Mouse (Mus musculus) cerebellum, adult 9-10 months (tissue): Measurements from ENCODE around the gene 4930451I11Rik.

Experiments used
- DNase-seq: peaks from one replicate; pipeline ENCODE4 v3.0.0; 2022

The 4930451I11Rik gene

DNA sequence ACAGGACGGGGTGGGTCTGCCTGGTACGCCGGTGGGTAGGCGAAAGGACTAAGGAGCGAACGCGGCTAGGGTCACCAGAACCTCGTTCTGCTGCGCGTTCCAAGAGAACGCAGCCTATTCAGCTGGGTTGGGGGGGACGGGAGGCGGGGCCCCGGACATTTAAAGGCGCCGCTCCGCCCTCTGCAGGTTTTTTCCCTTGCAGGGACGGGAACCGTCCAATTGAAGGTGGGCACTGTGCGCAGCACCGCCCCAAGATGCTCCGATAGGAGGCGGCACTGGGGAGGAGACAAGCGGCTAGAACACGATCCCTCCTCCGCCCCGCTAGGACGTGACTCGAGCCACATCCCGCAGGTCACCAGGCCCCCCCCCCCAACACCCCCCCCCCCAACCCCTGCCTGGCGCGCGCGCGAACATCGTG lies 32.4 kb downstream of the 4930451I11Rik start:
- DNase-seq: peak; percentile 98

DNA sequence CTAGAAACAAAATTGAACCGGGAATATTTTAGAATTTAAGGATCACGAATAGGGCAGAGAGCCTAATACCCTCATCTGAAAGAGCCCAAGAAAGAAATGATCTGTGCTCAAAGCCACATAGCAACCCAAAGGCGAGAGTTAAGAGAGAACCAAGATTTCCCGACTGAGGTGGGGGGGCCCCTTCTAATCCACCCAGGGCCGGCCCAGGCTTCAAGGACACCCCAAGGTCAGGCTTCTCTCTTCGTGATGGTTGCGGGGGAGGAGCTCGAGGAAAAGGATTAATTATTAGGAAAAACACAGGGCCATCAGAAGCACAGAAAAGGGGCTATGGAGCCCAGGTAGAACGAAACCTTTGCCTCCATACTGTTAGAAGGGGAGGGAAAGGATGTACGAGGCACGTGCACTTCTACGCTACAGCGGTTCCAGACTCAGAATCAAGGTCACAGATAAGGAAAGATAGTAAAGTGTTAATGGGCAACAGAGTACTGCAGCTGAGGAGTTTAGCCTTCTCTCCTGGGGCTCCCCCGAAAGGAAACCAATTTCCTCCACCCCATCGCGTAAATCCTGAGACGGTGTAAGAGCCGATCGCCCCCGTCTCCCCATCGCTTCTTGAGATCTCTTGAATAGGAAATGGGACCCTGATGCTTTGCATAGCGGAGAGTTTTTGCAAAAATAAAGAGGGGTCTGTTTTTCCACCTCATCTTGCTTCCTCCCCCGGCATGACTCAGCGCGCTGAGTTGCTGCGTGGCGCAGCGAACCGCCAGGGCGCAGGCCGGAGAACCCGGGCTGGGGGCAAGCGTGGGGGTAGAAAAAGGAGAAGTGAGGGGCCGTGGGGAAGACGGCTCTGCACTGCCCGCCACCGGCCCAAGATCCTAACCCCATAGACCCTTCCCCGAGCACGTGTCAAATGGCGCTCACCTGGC lies 33.1 kb downstream of the 4930451I11Rik start:
- peak; percentile 73 for DNase-seq

DNA sequence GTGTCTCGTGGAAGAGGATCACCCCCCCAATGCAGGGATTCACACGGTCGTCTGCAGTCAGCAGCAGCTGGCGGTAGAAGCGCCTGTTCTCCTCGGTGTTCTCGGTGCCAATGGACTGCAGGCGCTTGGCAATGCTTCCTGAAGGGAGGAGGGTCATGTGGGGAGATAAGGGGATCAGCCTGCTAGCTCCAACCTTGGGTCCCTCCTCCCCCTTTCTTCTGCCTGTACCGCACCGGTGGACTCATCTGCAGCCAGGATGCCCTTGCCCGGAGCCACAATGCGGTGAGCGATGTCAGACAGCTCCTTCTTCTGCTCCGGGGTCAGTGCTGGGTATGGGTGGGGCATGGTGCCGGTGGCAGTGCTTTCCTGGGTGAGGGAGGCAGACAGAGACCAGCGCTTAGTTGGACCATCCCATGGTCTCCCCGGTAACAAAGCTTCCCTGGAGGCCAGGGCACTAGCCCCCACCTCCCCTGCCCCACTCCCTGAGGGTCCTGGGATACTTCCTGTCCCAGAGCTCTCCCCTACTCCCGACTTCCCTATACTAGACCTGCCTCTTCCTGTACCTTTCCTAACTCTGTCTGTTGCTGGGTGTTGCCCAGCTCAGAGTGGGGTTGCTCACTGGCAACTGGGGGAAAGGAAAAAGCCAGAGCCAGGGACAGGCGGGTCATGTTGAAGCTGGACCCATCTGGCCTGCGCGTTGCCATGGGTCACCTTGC lies 33.9 kb downstream of the 4930451I11Rik start, which contains the start of gene Fam57b:
Fam57b (plus strand) TSS at position 258 of the 716 bp plus-strand sequence.
- peak; percentile 77 for DNase-seq

DNA sequence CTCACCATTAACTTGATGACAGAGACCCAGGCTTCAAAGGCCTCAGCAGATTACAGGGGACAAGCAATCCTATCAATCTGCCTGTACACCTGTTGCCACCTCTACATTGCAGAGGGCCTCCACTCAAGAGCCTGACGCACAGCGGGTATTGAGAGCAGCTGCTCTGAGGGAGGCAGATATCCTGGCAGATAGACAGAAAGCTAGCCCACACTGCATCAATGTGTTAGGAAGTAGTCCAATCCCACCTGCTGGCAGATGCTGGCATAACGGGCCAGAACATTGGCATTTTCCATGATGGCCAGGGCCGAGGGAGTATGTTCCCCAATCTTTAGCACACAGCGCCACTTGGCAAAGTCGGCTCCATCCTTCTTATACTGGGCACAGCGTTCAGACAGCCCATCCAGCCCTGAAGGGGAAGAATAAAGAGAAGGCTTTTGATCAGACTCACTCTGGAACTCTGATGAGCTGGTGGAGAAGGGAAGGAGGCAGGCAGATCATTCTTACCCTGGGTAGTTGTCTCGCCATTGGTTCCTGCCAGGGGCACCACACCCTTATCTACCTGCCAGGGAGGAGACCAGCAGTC lies 35.0 kb downstream of the 4930451I11Rik start:
- peak; percentile 83 for DNase-seq

DNA sequence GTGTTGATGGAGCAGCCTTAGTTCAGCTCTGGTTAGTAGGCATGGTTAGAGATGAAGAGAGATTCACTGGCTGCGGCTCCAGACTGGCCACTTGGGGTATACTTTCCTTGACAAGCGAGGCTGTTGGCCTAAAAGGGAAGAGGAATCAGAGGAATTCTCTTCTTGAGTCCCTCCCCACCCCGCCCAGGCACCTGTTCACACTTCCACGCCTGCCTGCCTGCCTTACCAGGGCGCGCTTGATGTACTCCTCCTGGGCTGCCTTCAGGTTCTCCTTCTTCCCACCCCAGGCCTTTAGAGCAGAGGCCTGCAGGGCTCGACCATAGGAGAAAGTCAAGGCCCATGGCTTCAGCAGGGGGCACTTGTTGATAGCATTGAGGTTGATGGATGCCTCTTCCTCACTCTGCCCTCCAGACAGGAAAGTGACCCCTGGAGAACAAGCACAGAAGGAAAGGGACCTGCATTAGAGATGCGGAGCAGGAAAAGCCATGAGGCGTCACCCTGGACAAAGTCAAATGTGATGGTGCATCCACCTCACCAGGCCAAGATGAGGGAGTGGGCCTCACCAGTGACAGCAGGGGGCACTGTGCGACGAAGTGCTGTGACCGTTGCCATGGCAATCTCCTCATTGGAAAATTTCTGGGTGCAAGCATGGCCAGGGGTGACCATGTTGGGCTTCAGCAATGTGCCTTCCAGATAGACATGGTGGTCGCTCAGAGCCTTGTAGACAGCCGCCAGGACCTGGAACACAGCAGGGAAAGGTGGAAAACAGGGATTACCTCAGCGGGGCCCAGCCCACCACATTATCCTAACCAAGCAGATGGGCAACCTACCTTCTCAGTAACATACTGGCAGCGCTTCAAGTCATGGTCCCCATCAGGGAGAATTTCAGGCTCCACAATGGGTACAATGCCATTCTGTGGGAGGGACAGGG lies 35.8 kb downstream of the 4930451I11Rik start:
- DNase-seq: peak; percentile 66

DNA sequence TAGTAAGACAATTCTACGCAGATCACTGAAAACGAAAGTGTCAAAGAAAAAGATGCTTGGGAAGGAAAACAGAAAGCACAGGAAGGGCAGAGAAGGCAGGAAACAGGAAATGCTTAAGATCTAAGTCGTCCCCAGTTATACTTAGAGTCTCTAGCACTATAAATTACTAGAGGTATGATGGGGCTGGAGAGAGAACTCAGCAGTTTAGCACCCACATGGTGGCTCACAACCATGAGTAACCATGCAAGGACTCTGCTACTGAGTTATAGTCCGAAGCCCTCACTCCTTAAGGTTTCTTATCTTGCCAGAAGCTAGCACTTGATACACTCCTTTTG lies 37.2 kb downstream of the 4930451I11Rik start:
- no peak for DNase-seq

DNA sequence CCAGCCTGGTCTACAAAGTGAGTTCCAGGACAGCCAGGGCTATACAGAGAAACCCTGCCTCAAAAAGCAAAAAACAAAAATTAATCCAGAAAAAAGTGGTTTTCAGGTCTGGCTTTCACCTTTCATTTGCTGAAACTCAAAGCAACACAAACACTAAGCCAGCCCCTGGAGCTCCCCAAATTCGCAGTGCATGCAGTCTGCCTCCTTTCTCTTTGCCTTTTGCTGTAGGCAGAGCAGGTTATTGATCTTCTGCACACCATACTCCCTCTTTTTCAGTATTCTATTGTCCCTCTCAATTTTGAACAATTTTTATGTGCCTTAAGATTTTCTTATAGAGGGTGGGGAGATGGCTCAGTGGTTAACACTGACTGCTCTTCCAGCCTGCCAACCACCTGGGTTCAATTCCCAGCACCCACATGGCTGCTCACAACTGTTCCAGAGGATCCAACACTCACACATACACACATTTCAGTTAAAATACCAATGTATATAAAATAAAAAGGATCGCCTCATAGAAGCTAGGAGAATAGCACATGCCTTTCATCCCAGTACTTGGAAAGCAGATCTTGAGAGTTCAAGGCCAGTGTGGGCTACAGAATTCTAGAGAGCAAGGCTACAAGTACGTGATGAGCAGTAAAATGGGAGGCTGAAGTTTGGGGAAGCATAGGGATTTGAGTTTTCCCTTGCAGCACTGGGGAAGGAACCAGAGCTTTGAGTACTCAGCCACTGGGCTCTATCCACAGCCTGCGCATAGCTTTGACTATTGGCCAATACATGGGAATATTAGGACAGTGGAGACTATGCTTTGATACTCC lies 37.8 kb downstream of the 4930451I11Rik start:
- DNase-seq: no peak

DNA sequence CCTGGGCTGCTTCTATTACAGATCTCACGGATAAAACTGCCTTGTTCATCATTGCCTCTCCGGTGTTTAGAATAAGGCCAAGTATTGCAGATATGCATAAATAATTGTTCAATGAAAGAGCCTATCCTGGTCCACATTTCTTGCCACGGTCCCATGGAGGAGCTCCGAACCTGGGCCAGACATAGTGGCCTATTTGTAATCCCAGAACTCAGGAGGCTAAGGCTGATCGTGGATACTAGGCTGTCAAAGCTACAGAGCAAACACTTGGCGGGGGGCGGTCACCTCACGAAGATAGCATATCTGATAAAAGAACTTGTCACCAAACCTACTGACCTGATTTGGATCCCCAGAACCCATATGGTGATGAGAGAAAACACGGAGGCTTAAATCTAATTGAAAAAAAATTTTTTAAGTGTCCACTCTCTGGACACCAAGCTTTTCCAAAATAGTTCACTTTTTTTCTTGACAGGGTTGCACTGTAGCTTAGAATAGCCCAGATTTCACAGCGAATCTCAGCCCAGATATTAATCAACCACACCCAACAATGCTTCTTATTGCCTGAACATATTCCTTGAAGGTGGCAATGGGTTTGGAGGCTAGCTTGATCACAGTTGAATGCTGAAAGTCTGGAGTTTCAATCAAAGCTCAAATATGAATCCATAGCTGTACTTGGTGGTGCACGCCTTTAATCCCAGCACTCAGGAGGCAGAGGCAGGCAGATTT lies 38.6 kb downstream of the 4930451I11Rik start:
- DNase-seq: no peak

DNA sequence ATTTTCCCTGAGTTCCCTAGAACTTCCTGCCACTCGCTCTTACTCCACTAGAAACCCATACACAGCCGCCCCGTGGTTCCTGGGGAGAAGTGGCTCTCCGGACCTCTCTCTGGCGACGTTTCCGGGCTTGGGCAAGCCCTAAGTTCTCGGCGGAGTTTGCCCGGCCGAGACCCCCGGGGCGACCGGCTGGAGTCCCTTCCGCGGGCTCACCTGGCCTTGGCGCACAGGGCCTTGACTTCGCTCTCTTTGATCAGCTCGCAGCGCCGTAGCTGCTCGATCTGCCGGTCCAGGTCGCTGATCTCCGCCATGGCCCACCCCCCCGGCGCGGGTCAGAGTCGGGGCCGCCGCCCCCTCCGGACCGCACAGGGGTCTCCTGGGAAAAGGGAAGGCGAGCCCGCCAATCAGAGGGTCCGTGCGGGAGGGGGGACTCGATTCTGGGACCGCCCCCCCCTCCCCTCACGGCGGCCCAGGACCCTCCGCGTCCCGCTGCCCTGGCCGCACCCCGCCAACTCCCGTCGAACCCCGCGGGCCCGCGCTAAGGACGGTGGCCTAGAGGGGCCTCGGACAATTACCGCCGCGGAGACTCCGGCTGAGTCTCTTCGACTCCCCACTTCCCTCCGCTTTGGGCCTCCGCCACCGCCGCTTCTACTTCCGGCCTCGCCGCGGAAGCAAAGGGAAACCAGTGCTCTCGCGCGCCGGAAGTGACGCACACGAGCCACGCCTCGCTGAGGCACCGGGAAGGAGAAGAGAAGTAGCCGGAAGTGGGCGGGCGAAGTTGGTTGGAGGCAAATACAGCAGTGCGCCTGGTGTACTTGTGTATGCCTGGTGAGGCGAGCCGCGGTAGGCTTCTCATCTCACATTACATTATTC lies 39.4 kb downstream of the 4930451I11Rik start, which contains the start of gene Ppp4c:
Ppp4c (minus strand) TSS at position 646 of the 870 bp plus-strand sequence.
- peak; percentile 94 for DNase-seq

DNA sequence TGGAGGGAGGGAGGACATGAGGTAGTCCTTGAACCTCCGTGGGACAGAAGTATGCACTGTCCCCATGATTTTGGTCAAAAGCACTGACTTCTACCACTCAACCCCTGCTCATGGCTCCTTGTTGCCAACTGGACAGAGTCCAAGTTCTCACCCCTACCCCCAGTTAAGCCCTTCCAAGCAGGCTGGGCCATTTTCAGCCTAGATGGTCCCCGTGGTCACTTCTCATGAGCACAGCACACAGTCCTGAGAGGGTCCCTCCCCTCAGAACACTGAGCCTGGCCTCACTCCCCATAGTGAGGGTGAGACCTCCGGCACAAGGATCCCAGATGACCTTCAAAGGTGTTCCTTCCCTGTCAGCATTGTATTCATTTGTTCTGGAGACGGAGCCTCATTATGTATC lies 42.3 kb downstream of the 4930451I11Rik start:
- no peak for DNase-seq

DNA sequence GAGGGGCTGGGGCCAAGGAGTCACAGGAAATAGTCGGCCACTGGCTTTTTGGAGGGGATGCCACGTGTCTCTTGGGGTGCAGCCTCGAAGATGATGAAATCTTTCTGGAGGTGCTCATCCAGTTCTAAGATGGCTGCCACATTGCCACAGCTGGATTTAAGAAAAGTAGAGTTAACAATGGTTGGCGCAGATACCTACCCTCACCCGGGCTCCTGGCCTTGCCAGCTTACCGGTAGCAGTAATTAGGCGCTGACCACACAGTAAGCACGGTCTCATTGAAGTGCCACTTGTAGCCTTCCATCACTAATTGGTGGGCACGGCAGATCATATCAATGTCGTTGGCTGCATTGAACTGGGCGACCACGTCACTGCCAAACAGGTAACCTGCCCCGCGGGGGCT lies 45.3 kb downstream of the 4930451I11Rik start:
- no peak for DNase-seq

DNA sequence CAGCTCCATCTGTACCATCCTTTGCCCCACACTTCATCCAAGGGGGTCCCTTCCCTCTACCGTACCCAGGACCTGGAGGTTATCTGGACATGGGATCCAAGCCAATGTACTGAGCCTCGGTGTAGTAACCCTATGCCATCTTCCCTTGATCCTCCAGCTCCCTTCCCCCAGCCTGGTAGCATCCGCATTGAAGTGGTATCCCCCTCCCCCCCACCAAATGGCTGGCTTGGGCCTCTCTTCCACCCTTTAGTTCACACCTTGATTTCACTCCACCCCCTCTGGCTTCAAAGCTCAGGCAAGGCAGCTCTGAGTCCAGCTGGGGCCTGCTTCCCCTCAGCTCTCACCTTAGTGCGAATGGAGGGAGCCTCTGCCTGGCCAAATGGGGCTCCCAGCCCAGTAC lies 46.4 kb downstream of the 4930451I11Rik start:
- no peak for DNase-seq

DNA sequence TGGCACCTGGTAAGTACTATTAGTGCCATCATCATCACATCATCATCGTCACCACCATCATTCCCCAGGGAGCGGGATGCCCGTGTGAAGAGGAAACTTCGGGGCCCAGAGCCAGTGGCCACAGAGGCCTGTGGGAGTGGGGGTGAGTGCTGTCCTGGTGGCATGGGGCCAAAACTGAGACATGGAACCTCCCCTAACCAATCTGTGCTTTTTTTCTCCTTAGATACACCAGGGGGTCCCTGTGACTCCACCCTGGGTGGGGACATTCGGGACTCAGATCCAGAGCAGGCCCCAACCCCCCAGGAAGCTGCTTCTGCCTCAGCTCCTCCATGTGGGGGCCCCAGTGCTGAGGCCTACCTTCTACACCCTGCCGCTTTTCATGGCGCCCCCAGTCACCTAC lies 47.0 kb downstream of the 4930451I11Rik start:
- DNase-seq: peak; percentile 56

DNA sequence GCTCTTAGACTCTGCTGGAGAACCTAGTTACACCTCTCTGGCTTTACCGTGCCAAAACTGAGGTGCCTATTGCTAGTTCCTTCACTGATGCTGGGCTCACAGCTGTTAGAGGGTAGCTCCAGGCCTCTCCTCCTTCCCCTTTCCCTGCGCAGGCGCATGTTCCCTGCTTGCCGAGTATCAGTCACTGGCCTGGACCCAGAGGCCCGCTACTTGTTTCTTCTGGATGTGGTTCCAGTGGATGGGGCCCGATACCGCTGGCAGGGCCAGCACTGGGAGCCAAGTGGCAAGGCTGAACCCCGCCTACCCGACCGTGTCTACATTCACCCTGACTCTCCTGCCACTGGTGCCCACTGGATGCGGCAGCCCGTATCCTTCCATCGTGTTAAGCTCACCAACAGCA lies 48.7 kb downstream of the 4930451I11Rik start:
- DNase-seq: no peak

DNA sequence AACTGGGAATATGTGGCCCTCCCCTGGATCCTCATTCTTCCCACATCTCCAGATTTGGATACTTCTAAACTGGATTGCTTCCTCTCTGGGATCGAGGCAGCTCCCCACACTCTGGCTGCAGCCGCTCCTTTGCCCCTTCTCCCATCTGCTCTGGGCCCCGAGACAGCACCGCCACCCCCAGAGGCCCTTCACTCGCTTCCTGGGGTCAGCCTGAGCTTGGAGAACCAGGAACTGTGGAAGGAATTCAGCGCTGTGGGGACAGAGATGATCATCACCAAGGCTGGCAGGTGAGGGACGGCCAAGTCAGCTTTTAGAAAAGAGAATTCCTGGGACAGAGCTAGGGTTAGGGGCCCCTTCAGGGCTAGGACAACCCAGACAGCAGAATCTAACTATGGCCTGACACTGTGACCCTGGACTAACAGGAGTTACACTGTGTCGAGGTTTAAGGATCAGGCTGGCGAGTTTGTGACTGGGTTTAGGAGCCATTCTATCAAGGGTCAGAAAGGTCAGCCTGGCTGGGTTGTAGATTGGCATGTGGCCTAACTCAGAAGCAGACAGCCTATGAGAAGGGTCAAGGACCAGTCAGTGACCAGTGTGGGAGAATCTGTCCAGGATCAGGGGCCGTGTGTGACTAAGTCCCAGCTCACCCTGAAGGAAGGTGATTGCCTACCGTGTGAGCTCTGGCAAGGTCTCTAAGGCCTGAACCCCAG lies 49.6 kb downstream of the 4930451I11Rik start:
- DNase-seq: no peak

DNA sequence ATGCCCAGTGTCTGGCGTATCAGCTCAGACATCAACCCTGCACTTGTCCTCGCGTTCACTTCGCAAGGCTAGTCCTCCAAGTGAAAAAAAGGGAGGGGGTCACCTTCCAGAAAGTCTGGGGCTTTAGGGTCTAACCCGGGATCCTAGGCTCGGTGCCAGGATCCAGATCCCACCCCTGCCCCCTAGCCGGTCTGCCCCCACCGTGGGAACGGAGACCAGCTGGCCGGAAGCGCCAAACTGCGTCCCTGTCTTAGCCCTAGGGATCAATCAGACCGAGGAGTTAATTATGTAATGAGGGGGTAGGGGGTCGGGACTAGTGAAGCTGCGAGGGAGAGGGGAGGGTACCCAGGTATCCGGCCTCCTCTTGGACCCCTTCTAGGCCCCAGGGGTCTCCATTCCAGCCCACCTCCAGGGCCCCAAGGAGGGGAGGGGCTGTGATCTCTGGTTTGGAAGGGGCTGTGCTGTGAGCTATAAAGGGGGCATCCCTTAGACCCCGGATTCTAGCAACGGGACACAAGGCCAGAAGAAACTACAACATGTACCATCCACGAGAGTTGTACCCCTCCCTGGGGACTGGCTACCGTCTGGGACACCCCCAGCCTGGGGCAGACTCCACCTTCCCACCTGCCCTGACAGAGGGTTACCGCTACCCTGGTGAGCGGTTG lies 50.3 kb downstream of the 4930451I11Rik start, which contains the start of gene Tbx6:
Tbx6 (plus strand) TSS at position 513 of the 665 bp plus-strand sequence.
- DNase-seq: peak; percentile 63
